ENCODE assay signal across 13 mouse cellular contexts in genomic region chr1:84463976-84464662, GRCm38 (mm10).
DNase-seq lines count a peak whose midpoint lies in the region; ATAC-seq lines count a peak whose summit lies in the region.
"Had no signal": no experiment of that assay in that cellular context is flagged by ENCODE, and none has a peak within 500 bp of the region (broad histone marks: within the 10 kb centered on the region; RNA-seq: fewer than 3 reads in every experiment).

No protein-coding gene starts in this region.

- no peak for DNase-seq in cerebellum, adult 11-12 months
- peak; percentile 57 to 68 for DNase-seq in layer of hippocampus, adult 18-20 months (ENCODE audit: low spot score in 2 of 2)
- DNase-seq in layer of hippocampus, postnatal 25 days (ENCODE audit: extremely low spot score in 1 of 2, low spot score in 1 of 2), result no peak
- DNase-seq in right cerebral cortex, postnatal 25 days, result peak; percentile 34
- no peak for DNase-seq in right cerebral cortex, postnatal 36 days (ENCODE audit: low spot score in 2 of 2)
- DNase-seq in heart, postnatal 10 days, result no peak
- DNase-seq: adrenal gland, postnatal 10 days; cerebellum, adult 8-10 months; gastrocnemius, postnatal 25 days; kidney, adult 11 months; lung, adult 18-20 months had no signal

- 0 out of 2 replicates have a peak, but pooled peaks have one; percentile 20 for ATAC-seq in cerebellum, adult (ENCODE audit: insufficient number of reproducible peaks, low FRiP score, low TSS enrichment)
- no peak for ATAC-seq in CD4-positive, CD25-positive, alpha-beta regulatory T cell, adult 4 months

- intact Hi-C loops in heart, postnatal 10 days (cut with DNase I), result no loop called here

Comparison
In these comparisons a context has a peak if more than half of its experiments do, and no peak if none do; other contexts are left out.
1. DNase-seq: peak in layer of hippocampus, adult 18-20 months (2 of 2) and right cerebral cortex, postnatal 25 days (single experiment); none in cerebellum, adult 11-12 months (single experiment), layer of hippocampus, postnatal 25 days (0 of 2), right cerebral cortex, postnatal 36 days (0 of 2) and heart, postnatal 10 days (0 of 2).